Mouse (Mus musculus) kidney, embryonic 15.5 days (tissue): ENCODE results near the gene Tdo2. TPM values are rescaled to one million over a fixed set of nuclear protein-coding genes. Genes with fewer than 3 reads are reported as not detected.

Experiments
- ATAC-seq: fragments of 200-750 bp; cut with Nextera tagmentation; replicated peaks from 2 replicates; pipeline ENCODE4 v1.8.0; 2017; ENCODE audit warnings: moderate TSS enrichment; ENCODE audit not compliant: low FRiP score
- H3K27ac ChIP-seq: fragments of 300-500 bp; sonication (generic); 2 replicates; pipeline ENCODE4 v1.5.1; 2015; ENCODE audit warnings: mild to moderate bottlenecking, inconsistent platforms
- H3K27me3 ChIP-seq: fragments of 300-500 bp; sonication (generic); 2 replicates; pipeline ENCODE4 v1.6.1; 2015; ENCODE audit warnings: inconsistent platforms
- H3K36me3 ChIP-seq: fragments of 300-500 bp; sonication (generic); 2 replicates; pipeline ENCODE4 v1.6.1; 2015; ENCODE audit warnings: inconsistent platforms
- H3K4me1 ChIP-seq: fragments of 300-500 bp; sonication (generic); 2 replicates; pipeline ENCODE4 v1.6.1; 2015; ENCODE audit warnings: inconsistent platforms
- H3K4me2 ChIP-seq: fragments of 300-500 bp; sonication (generic); 2 replicates; pipeline ENCODE4 v1.6.1; 2015; ENCODE audit warnings: moderate library complexity, mild to moderate bottlenecking, inconsistent platforms
- H3K4me3 ChIP-seq: fragments of 300-500 bp; sonication (generic); replicated peaks from 2 replicates; pipeline ENCODE4 v1.5.1; 2015; ENCODE audit warnings: mild to moderate bottlenecking, inconsistent platforms
- H3K9ac ChIP-seq: fragments of 300-500 bp; sonication (generic); 2 replicates; pipeline ENCODE4 v1.6.1; 2015; ENCODE audit warnings: mild to moderate bottlenecking, inconsistent platforms
- H3K9me3 ChIP-seq: fragments of 300-500 bp; sonication (generic); replicated peaks from 2 replicates; pipeline ENCODE4 v1.6.1; 2016; ENCODE audit warnings: inconsistent platforms
- WGBS: fragments of 180-500 bp; shearing (Covaris S2); methylation state at CpG from one replicate; pipeline ENCODE4 v1.1.7; 2015; ENCODE audit warnings: mixed read lengths; 5-methylcytosine and 5-hydroxymethylcytosine counted together
- polyA plus RNA-seq: library from polyadenylated mRNA; unstranded; fragments of >200 nt; fragmentation: Nextera tagmentation; extraction: Ambion mirVana; gene quantifications from 2 replicates; pipeline ENCODE4 v1.2.1, GENCODE M21; 2015

Gene Tdo2
- 0.09 and 0.19 TPM in 2 replicates for polyA plus RNA-seq

GRCm38 (mm10) chr3:81976102-81976501 is at the start of gene Tdo2:
TSS of gene Tdo2 (minus strand) at chr3:81976202.
- H3K4me2 ChIP-seq, result no peak within 1 kb of the TSS
- H3K27ac ChIP-seq, result no peak within 1 kb of the TSS
- ATAC-seq, result no peak
- no peak within 1 kb of the TSS for H3K9ac ChIP-seq
- H3K27me3 ChIP-seq, result no peaks in the 10 kb centered on the region
- no peaks in the 10 kb centered on the region for H3K4me1 ChIP-seq
- no peak within 1 kb of the TSS for H3K4me3 ChIP-seq
- H3K36me3 ChIP-seq, result no peaks in the 10 kb centered on the region
- no peaks in the 10 kb centered on the region for H3K9me3 ChIP-seq

- WGBS, result 85% methylated on average over 3 of the region's 3 CpGs
- no peaks in the 10 kb centered on the region for H3K27me3 ChIP-seq
- ATAC-seq, result no peak
- H3K4me2 ChIP-seq, result no peak overlapping the region
- no peaks in the 10 kb centered on the region for H3K36me3 ChIP-seq
- no peaks in the 10 kb centered on the region for H3K4me1 ChIP-seq
- H3K9ac ChIP-seq, result no peak overlapping the region
- no peak overlapping the region for H3K27ac ChIP-seq
- H3K4me3 ChIP-seq, result no peak overlapping the region
- H3K9me3 ChIP-seq, result no peaks in the 10 kb centered on the region
Observed at GRCm38 (mm10) chr3:82023065-82023464, 47.1 kb upstream of the Tdo2 start.

GRCm38 (mm10) chr3:82022421-82022920 is 46.5 kb upstream of the Tdo2 start:
- Histone ChIP-seq H3K4me3 (no peak overlapping the region), H3K27me3 (no peaks in the 10 kb centered on the region), H3K36me3 (no peaks in the 10 kb centered on the region), H3K4me1 (no peaks in the 10 kb centered on the region), H3K9me3 (no peaks in the 10 kb centered on the region), H3K9ac (no peak overlapping the region), H3K4me2 (no peak overlapping the region), H3K27ac (no peak overlapping the region)
- no peak for ATAC-seq
- 83% methylated on average over 8 of the region's 8 CpGs for WGBS

GRCm38 (mm10) chr3:82014148-82014703 is 38.2 kb upstream of the Tdo2 start:
- Histone ChIP-seq H3K4me1 (no peaks in the 10 kb centered on the region), H3K36me3 (no peaks in the 10 kb centered on the region), H3K4me3 (no peak overlapping the region), H3K4me2 (no peak overlapping the region), H3K27ac (no peak overlapping the region), H3K27me3 (no peaks in the 10 kb centered on the region), H3K9me3 (no peaks in the 10 kb centered on the region), H3K9ac (no peak overlapping the region)
- ATAC-seq, result no peak
- 54% methylated on average over 7 of the region's 7 CpGs for WGBS

GRCm38 (mm10) chr3:82007002-82007401 is 31.0 kb upstream of the Tdo2 start:
- 97% methylated on average over 1 of the region's 1 CpGs for WGBS
- Histone ChIP-seq H3K36me3 (no peaks in the 10 kb centered on the region), H3K9me3 (no peaks in the 10 kb centered on the region), H3K27ac (no peak overlapping the region), H3K27me3 (no peaks in the 10 kb centered on the region), H3K4me2 (no peak overlapping the region), H3K4me3 (no peak overlapping the region), H3K4me1 (no peaks in the 10 kb centered on the region), H3K9ac (no peak overlapping the region)
- no peak for ATAC-seq

GRCm38 (mm10) chr3:81995988-81996387 is 20.0 kb upstream of the Tdo2 start:
- no peaks in the 10 kb centered on the region for H3K27me3 ChIP-seq
- H3K9ac ChIP-seq, result no peak overlapping the region
- whole genome bisulfite sequencing, result 2% methylated on average over 1 of the region's 1 CpGs
- no peak overlapping the region for H3K4me3 ChIP-seq
- H3K4me2 ChIP-seq, result no peak overlapping the region
- no peaks in the 10 kb centered on the region for H3K4me1 ChIP-seq
- no peak for ATAC-seq
- no peaks in the 10 kb centered on the region for H3K36me3 ChIP-seq
- H3K9me3 ChIP-seq, result no peaks in the 10 kb centered on the region
- H3K27ac ChIP-seq, result no peak overlapping the region

- WGBS, result 42% methylated on average over 4 of the region's 4 CpGs
- Histone ChIP-seq H3K36me3 (no peaks in the 10 kb centered on the region), H3K4me1 (no peaks in the 10 kb centered on the region), H3K27me3 (no peaks in the 10 kb centered on the region), H3K9me3 (no peaks in the 10 kb centered on the region), H3K27ac (no peak overlapping the region), H3K4me2 (no peak overlapping the region), H3K9ac (no peak overlapping the region), H3K4me3 (no peak overlapping the region)
- ATAC-seq, result no peak
Observed at GRCm38 (mm10) chr3:81995371-81995770, 19.4 kb upstream of the Tdo2 start.

- Histone ChIP-seq H3K4me2 (no peak overlapping the region), H3K27ac (no peak overlapping the region), H3K9me3 (no peaks in the 10 kb centered on the region), H3K4me3 (no peak overlapping the region), H3K27me3 (no peaks in the 10 kb centered on the region), H3K4me1 (no peaks in the 10 kb centered on the region), H3K9ac (no peak overlapping the region), H3K36me3 (no peaks in the 10 kb centered on the region)
- 58% methylated on average over 3 of the region's 3 CpGs for WGBS
- ATAC-seq, result no peak
Observed at GRCm38 (mm10) chr3:81990531-81990930, 14.5 kb upstream of the Tdo2 start.

GRCm38 (mm10) chr3:81989692-81990141 is 13.7 kb upstream of the Tdo2 start:
- ATAC-seq, result no peak
- no peak overlapping the region for H3K4me3 ChIP-seq
- WGBS, result 37% methylated on average over 2 of the region's 2 CpGs
- H3K4me2 ChIP-seq, result no peak overlapping the region
- no peaks in the 10 kb centered on the region for H3K27me3 ChIP-seq
- no peaks in the 10 kb centered on the region for H3K4me1 ChIP-seq
- H3K9ac ChIP-seq, result no peak overlapping the region
- H3K9me3 ChIP-seq, result no peaks in the 10 kb centered on the region
- no peak overlapping the region for H3K27ac ChIP-seq
- no peaks in the 10 kb centered on the region for H3K36me3 ChIP-seq

- Histone ChIP-seq H3K9ac (no peak overlapping the region), H3K27ac (no peak overlapping the region), H3K27me3 (no peaks in the 10 kb centered on the region), H3K36me3 (no peaks in the 10 kb centered on the region), H3K4me3 (no peak overlapping the region), H3K9me3 (no peaks in the 10 kb centered on the region), H3K4me1 (no peaks in the 10 kb centered on the region), H3K4me2 (no peak overlapping the region)
- no peak for ATAC-seq
- WGBS, result 94% methylated on average over 3 of the region's 3 CpGs
Observed at GRCm38 (mm10) chr3:81987628-81988027, 11.6 kb upstream of the Tdo2 start.

- no peaks in the 10 kb centered on the region for H3K9me3 ChIP-seq
Observed at GRCm38 (mm10) chr3:81986103-81986502, 10.1 kb upstream of the Tdo2 start.

GRCm38 (mm10) chr3:81985100-81985499 is 9.1 kb upstream of the Tdo2 start:
- H3K4me3 ChIP-seq, result no peak overlapping the region
- 71% methylated on average over 1 of the region's 1 CpGs for WGBS
- H3K9me3 ChIP-seq, result no peaks in the 10 kb centered on the region
- no peak overlapping the region for H3K27ac ChIP-seq
- no peak overlapping the region for H3K9ac ChIP-seq
- no peaks in the 10 kb centered on the region for H3K36me3 ChIP-seq
- no peak for ATAC-seq
- no peaks in the 10 kb centered on the region for H3K4me1 ChIP-seq
- no peaks in the 10 kb centered on the region for H3K27me3 ChIP-seq
- no peak overlapping the region for H3K4me2 ChIP-seq

More at GRCm38 (mm10) chr3:81986103-81986502, 10.1 kb upstream of the Tdo2 start:
- H3K9ac ChIP-seq, result no peak overlapping the region
- no peak overlapping the region for H3K4me2 ChIP-seq
- no peaks in the 10 kb centered on the region for H3K4me1 ChIP-seq
- H3K27me3 ChIP-seq, result no peaks in the 10 kb centered on the region
- no peak for ATAC-seq
- 98% methylated on average over 2 of the region's 2 CpGs for WGBS
- no peak overlapping the region for H3K27ac ChIP-seq
- no peaks in the 10 kb centered on the region for H3K36me3 ChIP-seq
- H3K4me3 ChIP-seq, result no peak overlapping the region
